Mouse (Mus musculus): ENCODE measurements at regions not wholly inside any gene's neighbourhood (a gene's known extent, or its start where the extent isn't known, plus 50 kb on each side); places are given as distances from the start of the nearest gene placed in this dataset.

GRCm38 (mm10) chr8:35959201-35959600 lies 193.6 kb downstream of the Gm19410 start:
- TF ChIP-seq EP300 (optimal IDR thresholded peaks at IDR 0.05) (no peak), CTCF (IDR thresholded peaks at IDR 0.05; ENCODE audit: low read depth) (no peak)

Data from stomach, postnatal 0 days (tissue).